Mouse (Mus musculus): Measurements from ENCODE around the gene Rreb1. TPM values are rescaled to one million over a fixed set of nuclear protein-coding genes. Genes with fewer than 3 reads are reported as not detected.
A peak's percentile ranks its signal among the peaks of the same experiment; 100 is the strongest.

The Rreb1 gene
- total and polyA plus RNA-seq, 2 experiments from 2014 or later: 8.7 to 21.2 TPM

DNA sequence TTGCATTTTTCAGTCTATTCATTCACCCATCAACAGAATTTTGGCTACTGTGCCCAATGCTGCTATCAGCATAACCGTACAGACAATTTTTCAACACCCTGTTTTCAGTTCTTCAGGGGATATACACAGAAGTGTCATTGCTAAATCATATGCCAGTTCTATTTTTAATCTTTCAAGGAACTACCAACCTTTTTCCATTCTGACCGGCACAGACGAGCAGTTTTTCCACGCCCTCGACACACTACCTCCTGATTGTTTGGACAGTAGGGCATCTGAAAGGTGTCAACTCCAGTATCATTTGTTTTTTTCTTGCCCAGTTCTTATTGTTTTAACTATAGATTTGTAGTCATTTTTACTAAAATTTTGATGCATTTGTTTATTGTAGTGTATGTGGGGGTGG lies 25.8 kb downstream of the Rreb1 start:
- no peak overlapping the region for H3K4me2 ChIP-seq (ENCODE audit: low read depth, low read length)
- H3K4me1 ChIP-seq (ENCODE audit: control insufficient read depth, insufficient read depth): peaks cover 10% of the 10 kb centered on the region; the same call in 1 of the 2 replicates
- H3K27me3 ChIP-seq (ENCODE audit: control insufficient read depth, insufficient read depth, low read length): no peaks in the 10 kb centered on the region
- no peak for TF ChIP-seq CTCF (IDR thresholded peaks at IDR 0.05; ENCODE audit: low read depth)
- no peak for TF ChIP-seq EP300 (IDR thresholded peaks at IDR 0.05; ENCODE audit: low read depth)
- H3K27ac ChIP-seq (ENCODE audit: low read depth): no peak overlapping the region
- no peak overlapping the region for H3K9ac ChIP-seq (replicated peaks; ENCODE audit: low read depth, low read length)
- WGBS: 31% methylated on average over 5 of the region's 5 CpGs
- no peak for ATAC-seq (ENCODE audit: insufficient read depth, low read depth)
- H3K4me3 ChIP-seq (ENCODE audit: low read depth, low read length): no peak overlapping the region
- no peak for DNase-seq (ENCODE audit: low spot score)
- H3K36me3 ChIP-seq (replicated peaks; ENCODE audit: control insufficient read depth, insufficient read depth, low read length): no peaks in the 10 kb centered on the region
- no peaks in the 10 kb centered on the region for H3K9me3 ChIP-seq (replicated peaks; ENCODE audit: control insufficient read depth, low read length)

DNA sequence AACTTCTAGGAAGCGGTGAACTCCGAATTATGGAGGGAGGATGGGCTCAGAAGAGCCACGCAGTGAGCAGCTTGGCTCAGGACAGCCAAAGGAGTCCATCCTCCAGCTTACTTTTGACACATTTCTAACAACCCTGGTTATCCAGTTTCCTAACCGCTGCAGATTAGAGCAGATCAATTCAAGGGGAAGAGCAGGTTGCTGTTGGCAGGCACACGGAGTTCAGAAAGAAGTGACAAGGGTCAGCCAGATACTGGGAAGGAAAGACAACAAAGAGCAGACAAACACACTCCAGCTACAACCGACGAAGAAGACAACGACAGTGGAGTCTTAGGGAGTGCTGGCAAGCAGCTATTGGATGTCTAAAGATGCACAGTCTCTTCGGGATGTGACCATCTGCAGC lies 36.8 kb downstream of the Rreb1 start:
- Histone ChIP-seq H3K4me1 (ENCODE audit: control insufficient read depth, insufficient read depth) (no peaks in the 10 kb centered on the region), H3K9me3 (replicated peaks; ENCODE audit: control insufficient read depth, low read length) (no peaks in the 10 kb centered on the region), H3K27me3 (ENCODE audit: control insufficient read depth, insufficient read depth, low read length) (no peaks in the 10 kb centered on the region), H3K27ac (ENCODE audit: low read depth) (no peak overlapping the region), H3K4me3 (ENCODE audit: low read depth, low read length) (no peak overlapping the region), H3K9ac (replicated peaks; ENCODE audit: low read depth, low read length) (no peak overlapping the region), H3K36me3 (replicated peaks; ENCODE audit: control insufficient read depth, insufficient read depth, low read length) (no peaks in the 10 kb centered on the region), H3K4me2 (ENCODE audit: low read depth, low read length) (no peak overlapping the region)
- 54% methylated on average over 9 of the region's 9 CpGs for WGBS
- ATAC-seq (ENCODE audit: insufficient read depth, low read depth): no peak
- DNase-seq (ENCODE audit: low spot score): no peak
- TF ChIP-seq CTCF (IDR thresholded peaks at IDR 0.05; ENCODE audit: low read depth) (no peak), EP300 (IDR thresholded peaks at IDR 0.05; ENCODE audit: low read depth) (no peak)

DNA sequence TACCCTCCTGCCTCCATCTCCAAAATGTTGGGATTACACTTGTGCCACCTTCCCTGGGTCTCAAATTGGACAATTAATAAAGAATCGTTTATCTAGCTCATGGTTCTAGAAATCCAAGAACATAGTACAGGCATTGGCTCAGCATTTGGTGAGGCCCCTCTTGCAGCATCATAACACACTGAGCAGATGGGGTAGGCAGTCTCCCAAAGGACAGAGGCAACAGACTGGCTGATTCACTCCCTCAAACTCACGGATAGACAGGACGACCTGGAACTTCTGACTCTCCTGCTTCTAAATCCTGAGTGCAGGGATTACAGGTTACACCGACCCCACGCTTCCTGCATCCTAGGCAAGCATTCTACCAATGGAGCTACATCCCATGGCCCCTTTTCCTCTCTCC lies 38.5 kb downstream of the Rreb1 start:
- H3K9ac ChIP-seq (replicated peaks; ENCODE audit: low read depth, low read length): no peak overlapping the region
- H3K9me3 ChIP-seq (replicated peaks; ENCODE audit: control insufficient read depth, low read length): no peaks in the 10 kb centered on the region
- DNase-seq (ENCODE audit: low spot score): no peak
- WGBS: 85% methylated on average over 5 of the region's 5 CpGs
- no peaks in the 10 kb centered on the region for H3K36me3 ChIP-seq (replicated peaks; ENCODE audit: control insufficient read depth, insufficient read depth, low read length)
- no peak overlapping the region for H3K27ac ChIP-seq (ENCODE audit: low read depth)
- H3K4me2 ChIP-seq (ENCODE audit: low read depth, low read length): no peak overlapping the region
- H3K27me3 ChIP-seq (ENCODE audit: control insufficient read depth, insufficient read depth, low read length): no peaks in the 10 kb centered on the region
- TF ChIP-seq EP300 (IDR thresholded peaks at IDR 0.05; ENCODE audit: low read depth): no peak
- TF ChIP-seq CTCF (IDR thresholded peaks at IDR 0.05; ENCODE audit: low read depth): no peak
- H3K4me1 ChIP-seq (ENCODE audit: control insufficient read depth, insufficient read depth): peaks cover 13% of the 10 kb centered on the region
- ATAC-seq (ENCODE audit: insufficient read depth, low read depth): no peak
- no peak overlapping the region for H3K4me3 ChIP-seq (ENCODE audit: low read depth, low read length)

DNA sequence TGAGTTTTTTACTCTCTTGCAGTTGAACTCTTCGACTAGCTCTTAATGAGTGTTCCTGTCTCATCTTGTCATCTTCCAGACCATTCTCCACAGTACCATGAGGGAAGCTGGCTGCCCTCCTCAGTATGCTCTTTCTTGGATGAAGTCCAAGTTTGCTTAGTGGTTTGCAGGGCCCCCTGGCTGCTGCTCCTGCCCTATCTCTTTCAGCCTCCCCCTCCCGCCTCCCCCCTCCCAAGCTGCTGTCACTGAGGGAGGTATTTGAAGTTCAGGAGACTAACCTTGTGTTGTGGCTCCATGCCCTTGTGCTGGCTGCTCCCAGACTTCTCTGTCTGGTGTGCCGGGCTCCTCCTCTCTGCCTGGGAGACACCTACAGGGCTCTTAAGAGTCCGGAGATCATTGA lies 43.2 kb downstream of the Rreb1 start:
- Histone ChIP-seq H3K4me1 (ENCODE audit: control insufficient read depth, insufficient read depth) (peaks cover 21% of the 10 kb centered on the region), H3K9me3 (replicated peaks; ENCODE audit: control insufficient read depth, low read length) (no peaks in the 10 kb centered on the region), H3K4me3 (ENCODE audit: low read depth, low read length) (no peak overlapping the region), H3K27ac (ENCODE audit: low read depth) (peak overlapping the region; percentile 66), H3K4me2 (ENCODE audit: low read depth, low read length) (no peak overlapping the region), H3K36me3 (replicated peaks; ENCODE audit: control insufficient read depth, insufficient read depth, low read length) (no peaks in the 10 kb centered on the region), H3K9ac (replicated peaks; ENCODE audit: low read depth, low read length) (no peak overlapping the region), H3K27me3 (ENCODE audit: control insufficient read depth, insufficient read depth, low read length) (no peaks in the 10 kb centered on the region)
- peak; percentile 59 for TF ChIP-seq CTCF (IDR thresholded peaks at IDR 0.05; ENCODE audit: low read depth)
- peak; percentile 71; the same call in 1 of the 2 replicates for TF ChIP-seq EP300 (IDR thresholded peaks at IDR 0.05; ENCODE audit: low read depth)
- ATAC-seq (ENCODE audit: insufficient read depth, low read depth) (peak; percentile 80), DNase-seq (ENCODE audit: low spot score) (peak; percentile 90)
- 9% methylated on average over 4 of the region's 4 CpGs for WGBS

DNA sequence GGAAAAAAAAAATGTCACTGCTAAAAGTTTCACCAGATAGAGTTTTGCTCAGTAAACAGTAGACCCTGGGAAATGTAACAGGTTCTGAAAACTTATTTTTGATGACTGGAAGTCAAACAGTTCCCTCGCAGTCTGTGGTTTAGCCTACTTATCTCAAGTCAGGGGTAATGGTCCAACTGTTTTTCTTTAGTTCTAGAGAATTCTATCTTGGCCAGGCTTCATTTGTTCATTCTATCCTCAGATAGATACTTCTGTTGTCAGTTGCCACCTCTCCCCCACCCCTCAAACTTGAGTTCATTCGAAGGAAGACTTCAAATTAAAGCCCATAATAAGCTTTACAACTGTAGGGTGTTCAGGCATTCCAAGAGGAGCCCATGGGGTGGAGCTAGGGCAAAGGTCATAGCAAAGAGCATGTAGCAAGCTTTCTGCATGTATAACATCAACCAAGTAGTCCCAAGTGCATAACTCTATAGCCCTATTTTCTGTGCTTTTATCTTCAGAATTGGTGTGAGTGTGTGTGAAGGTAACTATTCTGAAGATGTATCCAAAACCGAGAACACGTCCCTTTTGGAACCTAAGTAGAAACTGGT lies 46.2 kb downstream of the Rreb1 start:
- no peaks in the 10 kb centered on the region for H3K36me3 ChIP-seq (replicated peaks; ENCODE audit: control insufficient read depth, insufficient read depth, low read length)
- H3K4me3 ChIP-seq (ENCODE audit: low read depth, low read length): no peak overlapping the region
- H3K4me1 ChIP-seq (ENCODE audit: control insufficient read depth, insufficient read depth): peaks cover 35% of the 10 kb centered on the region
- no peak for ATAC-seq (ENCODE audit: insufficient read depth, low read depth)
- no peak overlapping the region for H3K4me2 ChIP-seq (ENCODE audit: low read depth, low read length)
- 58% methylated on average over 4 of the region's 4 CpGs for WGBS
- H3K9me3 ChIP-seq (replicated peaks; ENCODE audit: control insufficient read depth, low read length): no peaks in the 10 kb centered on the region
- TF ChIP-seq CTCF (IDR thresholded peaks at IDR 0.05; ENCODE audit: low read depth): no peak
- TF ChIP-seq EP300 (IDR thresholded peaks at IDR 0.05; ENCODE audit: low read depth): no peak
- DNase-seq (ENCODE audit: low spot score): no peak
- H3K27me3 ChIP-seq (ENCODE audit: control insufficient read depth, insufficient read depth, low read length): no peaks in the 10 kb centered on the region
- peak overlapping the region; percentile 93; the same call in 1 of the 2 replicates for H3K27ac ChIP-seq (ENCODE audit: low read depth)
- no peak overlapping the region for H3K9ac ChIP-seq (replicated peaks; ENCODE audit: low read depth, low read length)

Measured in heart, postnatal 0 days (tissue).